Mouse (Mus musculus) cerebellum, postnatal 36 days (tissue): ENCODE measurements around the gene Kcnh1.

Experiments
- DNase-seq, 2 experiments: peaks; one replicate each; pipeline ENCODE4 v3.0.0; 2021 to 2022; ENCODE audit warnings: mixed read lengths in 2 of 2

Kcnh1 gene

DNA sequence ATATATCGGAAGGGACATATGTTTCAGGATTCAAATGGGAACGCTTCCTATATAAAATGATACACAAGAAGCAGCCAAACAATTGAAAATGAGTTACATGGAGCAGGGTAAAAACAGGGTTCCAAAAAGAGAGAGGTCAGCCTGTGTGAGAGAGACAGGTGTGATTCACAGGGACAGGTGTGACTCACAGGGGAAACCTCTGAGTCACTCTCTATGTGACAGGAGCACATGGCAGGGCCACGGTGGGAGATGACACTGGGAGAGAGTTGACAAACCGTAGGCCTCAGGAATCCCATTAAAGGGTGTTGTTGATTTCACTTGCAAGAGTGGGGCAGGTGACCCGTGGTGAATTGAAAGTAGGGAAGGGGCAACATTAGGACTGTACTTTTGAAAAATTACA, 228.6 kb downstream of the Kcnh1 start:
- no peak for DNase-seq

DNA sequence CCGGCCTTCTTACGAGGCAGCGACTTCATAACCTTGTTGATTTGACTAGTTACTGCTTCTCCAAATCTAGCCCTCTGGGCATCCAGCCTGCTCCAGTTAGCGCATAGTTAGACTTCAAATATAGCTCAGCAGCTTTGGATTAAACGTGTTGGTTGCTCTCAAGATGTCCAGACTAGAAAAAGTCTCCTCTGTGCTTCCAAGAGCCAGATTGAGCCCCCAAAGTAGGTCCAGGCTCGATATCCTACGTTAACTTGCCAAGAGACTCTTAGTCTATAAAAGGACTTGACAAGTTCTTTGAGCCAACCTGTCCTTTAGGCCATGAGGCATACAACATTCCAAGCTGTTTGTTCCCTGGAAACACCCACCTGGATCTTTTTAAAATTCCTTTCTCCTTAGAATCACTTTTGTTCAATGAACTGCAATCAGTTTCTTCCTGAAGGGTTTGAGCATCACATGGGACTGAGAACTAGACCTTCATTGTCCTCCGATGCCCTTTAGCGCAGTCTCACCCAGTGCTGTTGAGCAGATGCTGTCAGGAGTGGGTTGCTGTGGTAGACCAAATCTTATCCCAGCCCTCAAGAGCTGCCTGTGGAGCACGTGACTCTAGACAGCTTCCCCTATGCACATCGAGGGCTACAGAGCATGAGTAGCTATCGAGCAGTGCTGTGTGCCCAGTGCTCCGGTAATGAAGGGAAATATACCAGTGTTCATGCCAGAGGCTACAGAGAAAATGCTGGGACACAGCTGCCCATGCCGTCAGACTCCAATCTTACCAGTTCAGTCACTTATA, 231.0 kb downstream of the Kcnh1 start:
- no peak for DNase-seq

DNA sequence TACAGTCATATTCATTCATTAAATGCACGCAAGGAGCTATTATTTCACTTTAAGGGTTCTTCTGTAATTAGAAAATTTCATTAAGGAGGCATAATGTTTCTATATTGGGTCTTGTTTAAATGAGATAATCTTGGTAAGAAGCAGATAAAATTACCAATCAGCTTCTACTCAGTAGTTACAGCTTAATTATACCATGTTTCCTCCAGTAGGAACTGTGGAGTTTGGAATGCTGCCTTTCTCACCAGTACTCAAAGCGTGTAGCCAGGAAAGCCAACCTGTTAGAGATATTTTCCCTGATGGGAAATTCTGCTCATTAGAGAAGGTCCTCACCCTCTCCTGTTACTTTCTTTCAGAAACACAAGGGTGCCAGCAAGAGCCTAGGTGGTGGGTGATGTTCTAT, 240.8 kb downstream of the Kcnh1 start:
- DNase-seq = no peak

DNA sequence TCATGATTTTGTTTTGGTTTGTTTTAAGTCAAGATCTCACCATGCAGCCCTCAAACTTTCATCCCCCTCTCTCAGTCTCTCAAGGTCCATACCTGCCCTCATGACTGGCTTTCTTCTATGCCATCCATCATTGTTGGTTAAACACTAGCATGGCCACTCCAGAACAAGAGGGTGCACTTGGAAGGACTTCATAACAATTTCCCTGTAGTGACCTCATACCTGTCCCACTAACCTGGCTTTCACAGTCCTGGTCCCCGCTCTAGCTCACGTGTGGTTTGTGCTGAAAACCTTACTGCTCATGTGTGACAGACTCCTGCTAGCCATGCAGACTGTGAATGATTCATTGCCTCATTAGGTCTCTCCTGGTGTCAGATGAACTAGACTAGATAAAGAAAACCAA, 244.9 kb downstream of the Kcnh1 start:
- DNase-seq = no peak

DNA sequence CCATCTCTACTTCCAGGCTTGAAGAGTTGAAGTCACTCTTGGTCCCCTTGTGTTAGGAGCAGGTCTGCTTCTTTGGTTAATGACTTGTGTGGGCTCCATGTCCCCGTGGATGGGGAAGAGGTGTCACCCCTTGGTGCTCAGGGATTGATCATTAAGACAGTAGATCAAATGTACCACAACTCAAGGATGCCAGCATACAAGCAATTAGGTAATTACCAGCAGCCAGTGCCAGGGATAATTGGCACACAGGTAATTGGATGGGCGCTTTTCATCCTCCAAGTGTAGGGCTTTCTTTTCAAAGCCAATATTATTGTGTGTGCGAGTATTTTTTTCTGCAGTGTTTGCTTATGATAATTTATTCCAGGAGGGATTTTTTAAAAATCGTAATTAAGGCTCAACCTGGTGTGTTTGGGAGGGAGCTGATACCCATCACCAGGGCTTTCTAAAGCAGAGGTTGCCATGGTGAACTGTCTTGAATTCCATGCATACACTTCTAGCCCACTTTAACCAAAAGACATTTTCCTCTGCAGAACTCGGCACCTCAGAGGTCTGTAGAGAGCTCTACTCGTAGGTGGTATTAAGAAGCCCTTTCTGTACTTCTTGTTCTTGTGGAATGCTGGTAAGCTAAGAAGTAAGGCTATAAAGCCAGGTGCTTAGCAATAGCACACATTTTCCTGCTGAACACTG, 248.7 kb downstream of the Kcnh1 start:
- DNase-seq = no peak

DNA sequence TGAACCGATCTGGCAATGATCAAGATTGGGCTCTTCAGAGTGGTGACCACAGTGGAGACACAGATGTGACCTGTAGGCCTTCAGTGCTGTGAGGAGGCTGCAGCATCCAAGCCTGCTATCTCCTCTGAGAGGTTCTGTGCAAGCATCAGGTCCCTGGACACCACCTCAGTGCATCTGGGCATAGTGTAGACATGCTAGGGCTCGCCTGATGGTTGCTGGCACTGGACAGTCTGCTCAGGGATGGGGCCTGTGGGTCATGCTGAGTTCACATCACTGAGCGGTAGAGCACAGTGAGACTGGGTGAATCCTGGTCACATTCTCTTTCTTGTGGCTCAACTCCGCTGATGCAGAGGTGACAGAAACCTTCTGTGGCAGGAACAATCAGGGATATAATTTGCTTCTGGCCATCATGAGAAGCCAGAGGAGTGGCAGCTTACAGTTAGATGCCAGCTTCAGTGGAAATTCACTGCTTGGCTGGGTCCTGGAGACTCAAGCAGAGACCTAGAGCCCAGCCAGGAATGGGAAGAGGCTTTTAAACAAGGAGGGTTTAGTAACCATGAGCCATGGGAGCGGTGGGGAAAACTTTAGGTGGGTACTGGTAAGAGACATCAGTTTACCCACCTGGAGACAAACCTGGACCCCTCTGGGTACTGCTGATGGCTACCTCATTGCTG, 252.3 kb downstream of the Kcnh1 start:
- DNase-seq = peak; percentile 40 to 45

DNA sequence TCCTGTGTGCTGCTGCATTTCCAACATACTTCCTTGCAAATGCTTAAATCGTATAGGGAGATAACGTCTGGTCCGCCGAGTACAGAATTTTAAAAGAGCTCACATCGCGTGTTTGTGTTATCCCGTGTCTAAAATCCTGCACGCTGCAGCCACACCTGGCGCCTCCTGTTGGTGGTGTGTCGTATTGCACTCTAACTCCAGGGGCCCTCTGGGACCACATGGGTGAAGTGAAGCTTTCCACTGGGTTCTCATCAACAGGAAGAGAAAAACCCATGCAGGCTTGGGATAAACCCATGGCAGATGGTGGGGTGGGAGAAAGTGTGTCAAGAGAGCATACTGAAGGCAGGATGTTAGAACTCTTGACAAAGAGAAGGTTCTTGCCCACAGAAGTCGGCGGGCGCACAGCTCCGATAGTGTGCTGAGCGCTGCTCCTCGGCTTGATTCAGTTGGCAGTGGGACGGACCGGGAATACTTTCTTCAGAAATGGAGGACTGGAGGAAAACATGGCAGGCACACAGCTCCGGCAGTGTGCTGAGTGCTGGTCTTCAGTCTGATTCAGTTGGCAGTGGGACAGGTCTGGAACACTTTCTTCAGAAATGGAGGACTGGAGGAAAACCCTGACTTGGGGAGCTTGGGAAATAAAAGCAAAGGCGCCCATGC, 253.6 kb downstream of the Kcnh1 start:
- peak; percentile 49 to 53 for DNase-seq

DNA sequence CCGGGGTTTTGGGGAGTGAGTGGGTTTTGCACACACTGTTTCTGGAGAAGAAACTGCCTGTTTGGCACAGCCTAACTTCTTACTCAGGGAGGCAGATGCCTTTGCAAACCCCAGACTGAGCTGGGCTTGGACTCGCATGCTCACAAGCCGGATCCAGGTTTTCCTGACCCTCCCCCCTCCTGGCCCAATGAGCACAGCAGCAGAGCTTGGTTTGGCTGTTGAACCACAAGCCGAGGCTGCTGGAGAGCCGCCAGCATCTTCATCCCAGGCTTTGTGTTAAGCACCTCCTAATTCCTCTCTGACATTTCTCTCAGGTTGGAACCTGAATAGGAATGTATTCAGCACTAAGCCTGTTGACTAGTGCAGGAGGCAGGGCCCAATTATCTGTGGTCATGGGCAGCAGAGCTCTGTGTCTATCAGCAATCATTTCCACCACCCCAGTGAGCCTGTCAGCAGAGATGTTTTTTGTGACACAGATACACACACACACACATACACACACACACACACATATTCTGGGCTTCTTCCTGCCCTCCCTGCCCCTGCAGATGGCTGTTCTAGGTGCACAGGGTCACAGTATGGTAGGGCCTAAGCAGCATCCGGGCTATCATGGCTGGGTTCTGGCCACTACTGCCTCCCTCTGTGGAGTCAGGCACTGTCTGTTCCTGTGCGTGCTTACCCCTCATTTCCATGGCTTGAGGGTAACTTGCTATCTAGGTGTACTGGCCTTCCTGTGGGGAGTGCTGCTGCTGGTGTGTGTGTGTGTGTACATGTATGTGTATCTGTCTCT, 254.3 kb downstream of the Kcnh1 start:
- peak; percentile 94 to 96 for DNase-seq

DNA sequence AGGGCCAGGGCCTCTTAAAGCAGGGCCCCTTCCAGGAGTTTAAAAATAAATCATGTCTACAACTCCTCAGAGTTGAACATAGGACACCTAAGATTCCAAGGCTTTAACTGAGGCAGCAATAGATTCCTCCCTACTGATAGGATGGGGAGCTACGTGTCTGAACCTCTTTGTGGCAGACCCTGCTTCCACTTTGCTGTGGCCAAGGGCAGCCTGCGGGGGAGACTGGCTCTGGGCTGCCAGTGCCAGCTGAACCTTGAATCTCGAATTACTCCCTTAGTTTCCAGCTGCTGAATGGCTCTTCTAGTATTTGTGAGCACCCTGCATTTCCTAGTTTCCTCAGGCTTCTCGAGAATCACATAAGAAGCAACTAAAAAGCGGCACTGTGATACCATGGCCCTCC, 255.6 kb downstream of the Kcnh1 start:
- no peak for DNase-seq

DNA sequence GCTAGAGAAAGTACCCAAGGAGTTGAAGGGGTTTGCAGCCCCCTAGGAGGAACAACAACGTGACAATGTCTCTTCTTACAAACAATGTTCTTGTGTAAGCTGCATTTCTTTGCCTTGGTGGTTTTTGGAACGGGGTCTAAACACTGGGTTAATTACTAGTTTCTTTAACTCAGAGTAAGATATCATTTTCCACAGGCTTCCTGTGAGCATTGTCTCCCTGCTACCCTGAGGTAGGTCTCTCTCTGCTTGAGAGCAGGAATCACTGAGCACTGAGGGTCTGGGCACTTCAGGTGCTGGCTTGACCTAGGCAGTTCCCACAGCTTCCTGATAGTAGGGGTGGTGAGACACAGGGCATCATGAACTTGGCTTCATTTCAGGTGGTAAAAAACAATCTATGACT, 257.1 kb downstream of the Kcnh1 start:
- DNase-seq = no peak

DNA sequence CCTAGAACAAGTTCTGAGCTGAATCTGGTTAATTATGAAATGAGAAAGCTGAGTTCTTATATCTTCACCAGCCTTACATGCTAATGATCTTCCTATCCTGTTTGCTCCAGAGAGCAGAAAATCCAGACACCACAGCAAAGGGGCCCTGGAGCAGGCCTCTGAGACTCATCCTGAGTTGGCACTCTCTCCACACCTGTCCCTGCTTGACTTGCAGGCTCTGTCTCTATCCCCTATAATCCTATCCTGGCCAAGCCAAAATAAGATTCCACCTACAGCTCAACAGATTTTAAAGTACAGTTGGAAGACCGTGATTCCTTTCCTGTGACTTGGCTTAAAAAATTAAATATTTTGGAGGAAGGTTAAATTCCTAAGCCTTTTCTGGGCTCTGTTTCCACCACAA, 257.9 kb downstream of the Kcnh1 start:
- DNase-seq = no peak

DNA sequence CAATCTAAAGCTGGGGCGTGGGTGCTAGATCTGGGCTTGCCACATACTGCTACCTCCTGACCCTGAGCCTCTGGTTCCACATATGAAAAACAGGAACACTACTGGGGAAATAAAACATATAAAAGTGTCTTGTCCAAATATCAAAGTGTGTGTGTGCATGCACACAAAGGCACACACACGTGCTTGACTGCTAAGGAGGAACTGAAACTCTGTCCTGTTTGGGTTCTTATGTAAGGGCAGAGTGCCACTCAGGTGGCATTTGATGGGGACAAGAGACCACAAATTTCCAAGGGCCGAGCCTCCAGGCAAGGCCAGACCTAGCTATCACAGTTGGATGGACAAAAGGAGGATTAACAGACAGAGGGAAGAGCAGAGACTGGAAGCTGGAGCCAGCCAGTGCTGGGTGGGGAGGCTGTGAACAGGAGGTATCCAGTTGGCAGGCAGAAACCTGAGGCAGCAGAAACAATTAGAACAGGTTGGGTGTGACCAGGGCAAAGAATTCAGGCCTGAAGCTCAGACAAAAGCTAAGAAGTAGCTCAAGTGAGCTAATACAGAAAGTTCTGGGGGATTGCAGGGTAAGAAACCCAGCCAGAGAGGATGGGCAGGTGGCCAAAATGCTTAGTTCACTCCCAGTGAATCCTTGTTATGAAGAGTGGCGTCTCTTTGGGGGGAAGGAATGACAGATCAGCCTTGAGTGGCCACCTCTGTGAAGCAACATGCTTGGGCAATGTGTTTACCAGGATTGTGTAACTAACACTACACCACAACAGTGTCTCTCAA, 259.2 kb downstream of the Kcnh1 start:
- DNase-seq = peak; percentile 61 to 64

DNA sequence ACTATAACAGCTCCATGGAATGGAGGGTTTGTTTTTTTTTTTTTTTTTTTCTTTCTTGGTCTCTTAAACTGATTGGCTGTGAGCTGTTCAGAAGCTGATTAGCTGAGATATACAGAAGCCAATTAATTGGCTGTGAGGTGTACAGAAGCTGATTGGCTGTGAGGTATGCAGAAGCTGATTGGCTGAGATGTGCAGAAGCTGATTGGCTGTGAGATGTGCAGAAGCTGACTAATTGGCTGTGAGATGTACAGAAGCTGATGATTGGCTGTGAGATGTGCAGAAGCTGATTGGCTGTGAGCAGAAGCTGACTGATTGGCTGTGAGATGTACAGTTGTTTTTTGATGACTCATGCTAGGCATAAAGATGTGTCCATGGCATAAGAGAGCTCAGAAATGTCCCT, 259.9 kb downstream of the Kcnh1 start:
- DNase-seq = no peak

DNA sequence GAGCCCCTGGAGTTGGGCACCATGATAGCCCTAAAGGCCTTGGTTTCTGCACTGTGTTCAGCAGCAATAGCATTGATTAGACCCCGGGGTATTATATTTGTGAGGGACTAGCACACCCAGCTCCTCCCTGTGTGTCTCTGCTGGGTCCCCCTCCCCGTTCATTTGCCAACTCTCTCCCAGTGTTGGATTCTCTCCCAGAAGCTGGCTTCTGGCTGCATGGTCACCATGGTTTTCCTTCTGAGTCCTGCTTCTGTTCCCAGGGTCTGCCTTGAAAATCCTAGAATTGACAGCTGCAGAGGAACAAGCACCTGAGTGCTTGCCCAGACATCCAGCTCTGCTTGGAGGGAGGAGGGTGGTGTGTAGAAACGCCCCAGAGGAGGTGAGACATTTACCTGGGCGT, 261.1 kb downstream of the Kcnh1 start:
- DNase-seq = no peak

DNA sequence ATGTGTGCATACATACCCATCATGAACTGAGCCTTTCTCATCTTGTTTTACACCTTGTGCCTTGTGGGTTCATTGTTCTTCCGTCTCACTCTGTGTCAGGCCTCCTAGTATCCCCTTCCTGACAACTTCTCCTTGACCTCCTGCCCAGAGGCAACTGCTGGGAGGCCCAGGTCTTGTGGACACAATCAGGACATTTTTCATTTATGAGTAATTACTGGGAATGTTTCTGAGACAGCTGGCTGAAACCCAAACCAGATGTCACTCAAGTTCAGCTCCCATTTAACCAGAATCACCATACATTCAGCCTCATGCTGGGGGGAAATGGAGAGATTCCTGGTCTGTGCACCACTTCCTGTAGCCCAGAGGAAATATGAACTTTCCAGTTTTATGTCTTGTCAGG, 263.9 kb downstream of the Kcnh1 start:
- no peak for DNase-seq

DNA sequence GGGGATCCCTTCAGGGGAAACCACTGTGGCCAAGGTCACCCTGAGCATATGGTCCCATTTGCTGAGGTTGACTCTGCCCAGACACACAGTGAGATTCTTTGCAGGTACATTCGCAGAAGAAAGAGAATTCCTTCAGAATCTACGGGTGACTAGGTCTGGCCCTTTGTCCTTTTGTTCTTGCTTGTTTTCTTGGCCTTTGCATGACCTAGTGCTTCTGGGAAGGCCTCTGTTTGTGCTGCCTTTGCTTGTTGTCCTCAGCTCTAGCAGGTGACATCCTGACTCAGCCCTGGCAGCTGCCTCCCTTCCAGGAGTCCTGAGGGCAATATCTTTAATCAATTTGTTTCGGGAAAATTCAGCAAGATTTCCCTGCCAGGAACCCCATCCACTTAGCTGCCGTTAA, 264.4 kb downstream of the Kcnh1 start:
- DNase-seq = no peak

DNA sequence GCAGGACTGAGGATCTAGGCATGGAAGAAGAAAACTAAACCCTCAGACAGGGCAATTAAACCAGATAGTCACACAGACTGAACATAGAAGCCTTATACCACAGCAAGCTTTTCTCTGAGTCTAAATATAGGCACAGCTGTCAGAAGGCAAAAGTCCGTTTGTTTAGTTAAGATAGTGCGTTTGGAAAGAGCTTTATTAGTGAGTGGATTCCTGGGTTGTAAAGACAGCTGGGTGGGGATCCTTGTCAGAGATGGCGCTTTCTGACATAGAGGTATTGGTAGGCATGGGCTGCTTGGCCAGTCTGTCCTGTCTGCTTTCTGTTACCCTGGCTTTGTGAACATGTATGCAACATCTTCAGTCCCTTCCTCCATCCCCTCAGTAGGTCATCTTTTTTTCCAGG, 266.5 kb downstream of the Kcnh1 start:
- DNase-seq = no peak

DNA sequence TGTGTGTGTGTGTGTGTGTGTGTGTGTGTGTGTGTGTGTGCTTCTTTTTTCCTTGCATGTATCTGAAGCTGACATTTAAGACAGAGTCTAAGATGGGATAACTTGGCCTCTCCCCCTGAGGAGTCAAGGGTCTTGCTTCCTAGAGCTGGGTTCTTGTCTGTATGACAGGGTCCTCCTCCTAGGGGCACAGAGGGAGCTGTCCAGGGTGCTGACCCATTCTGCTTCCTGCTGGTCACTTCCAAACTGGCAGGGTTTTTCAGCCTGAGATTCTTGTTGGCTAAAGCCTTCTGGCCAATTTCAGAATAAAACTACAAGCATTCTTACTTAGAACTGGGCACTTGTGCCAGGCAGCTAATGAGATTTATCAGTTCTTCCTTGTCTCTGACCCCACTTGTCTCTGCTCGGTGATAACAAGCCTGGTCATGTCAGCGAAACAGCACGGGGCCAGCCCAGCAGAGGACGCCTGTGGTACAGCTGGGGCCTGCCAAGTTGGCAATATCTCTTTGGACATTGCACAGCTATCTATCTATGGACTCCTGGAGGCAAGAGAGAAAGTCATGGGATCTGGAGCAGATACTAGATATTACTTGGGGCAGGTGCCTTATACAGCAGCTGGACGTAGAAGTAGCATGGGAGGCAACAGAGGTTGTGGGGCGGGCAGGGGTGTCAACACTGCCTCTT, 267.1 kb downstream of the Kcnh1 start:
- peak; percentile 42 to 45 for DNase-seq

DNA sequence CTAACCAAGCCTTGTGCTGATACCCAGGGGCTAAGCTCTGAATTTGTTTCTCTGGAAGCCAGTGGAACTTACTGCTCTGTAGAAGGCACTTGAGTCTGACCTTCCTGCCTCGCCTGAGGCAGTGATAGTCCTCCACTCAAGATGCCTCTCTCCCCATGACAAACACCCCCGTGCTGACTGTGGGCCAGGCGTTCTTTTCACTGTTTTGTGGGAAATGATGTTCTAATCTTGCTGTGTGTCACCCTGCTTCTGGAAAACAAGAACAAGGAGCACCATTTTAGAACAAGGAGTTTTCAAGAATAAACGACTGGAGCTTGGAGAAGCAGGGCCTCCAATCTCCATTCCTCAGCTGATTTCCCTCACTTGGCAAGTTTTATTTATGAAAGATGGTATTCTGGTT, 273.2 kb downstream of the Kcnh1 start:
- no peak for DNase-seq

DNA sequence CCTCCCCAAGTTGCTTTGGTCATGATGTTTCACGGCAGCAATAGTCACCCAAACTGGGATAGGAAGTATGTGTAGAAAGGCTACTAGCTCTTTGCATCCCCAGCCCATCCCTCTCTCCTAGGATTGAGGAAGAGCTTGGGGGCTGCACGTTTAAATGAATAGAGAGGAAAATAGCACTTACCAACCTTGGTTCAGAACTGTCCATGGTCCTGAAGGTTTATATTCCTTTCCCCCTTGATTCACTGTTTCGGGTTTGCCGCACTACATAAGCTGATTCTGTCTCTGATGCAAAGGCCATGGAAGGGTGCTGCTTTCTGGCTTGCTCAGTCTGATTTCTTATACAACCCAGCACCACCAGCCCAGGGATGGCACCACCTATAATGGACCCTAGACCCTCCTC, 281.8 kb downstream of the Kcnh1 start:
- no peak for DNase-seq

DNA sequence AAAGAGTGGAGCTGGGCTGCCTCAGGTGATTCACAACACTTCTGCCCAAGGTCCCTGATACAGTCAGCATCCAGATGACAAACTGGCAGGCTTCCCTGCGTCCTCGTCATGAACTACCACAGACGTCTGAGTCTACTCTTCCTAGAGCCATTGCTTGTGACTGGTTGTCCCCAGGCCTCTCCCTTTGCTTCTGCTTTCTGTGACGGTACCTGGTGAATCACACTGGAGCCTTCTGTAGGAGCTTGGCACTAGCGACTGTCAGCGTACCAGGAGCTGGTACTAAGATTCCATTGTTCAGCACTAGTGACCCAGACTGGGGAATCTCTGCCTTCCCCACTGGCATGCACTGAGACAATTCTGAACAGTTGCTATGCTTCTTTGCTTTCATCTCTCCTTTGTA, 282.6 kb downstream of the Kcnh1 start:
- no peak for DNase-seq
